Mouse (Mus musculus) megakaryocyte, embryonic 14.5 days (primary cell): ENCODE measurements around the gene Sdsl.

Experiments used
- FLI1 ChIP-seq: IDR thresholded peaks from 2 replicates; pipeline ENCODE4 v1.6.1; 2012; ENCODE audit warnings: low read length, inconsistent platforms, mixed read lengths
- GATA1 ChIP-seq: IDR thresholded peaks from 3 replicates; pipeline ENCODE4 v1.6.1; 2012; ENCODE audit warnings: mixed read lengths, low read length, inconsistent platforms, borderline replicate concordance

DNA sequence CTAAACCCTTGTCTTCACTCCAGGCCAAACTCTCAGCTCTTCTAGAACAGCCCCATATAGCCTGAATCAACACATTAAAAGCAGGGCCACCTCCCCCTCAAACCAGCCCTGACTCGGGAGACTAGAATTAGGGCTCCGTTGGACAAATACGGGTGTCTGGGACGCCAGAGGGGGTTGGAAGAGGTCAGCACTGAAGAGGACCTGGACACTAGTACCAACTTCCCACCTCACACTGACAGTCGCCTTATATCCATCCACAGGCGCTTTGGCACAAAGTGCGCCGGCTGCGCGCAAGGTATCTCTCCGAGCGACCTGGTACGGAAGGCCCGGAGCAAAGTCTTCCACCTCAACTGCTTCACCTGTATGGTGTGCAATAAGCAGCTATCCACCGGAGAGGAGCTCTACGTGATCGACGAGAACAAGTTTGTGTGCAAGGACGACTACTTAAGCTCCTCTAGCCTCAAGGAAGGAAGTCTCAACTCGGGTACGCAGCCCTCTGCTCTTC lies 38.3 kb downstream of the Sdsl start:
- TF ChIP-seq GATA1, result no peak
- no peak for TF ChIP-seq FLI1
